Mouse (Mus musculus) small intestine, adult 2 months (tissue): ENCODE results near the gene Slc22a6.

Experiments
- CTCF ChIP-seq: fragments of 200-500 bp; IDR thresholded peaks from 2 replicates; pipeline ENCODE4 v1.5.1; 2012; ENCODE audit warnings: low read depth, mild to moderate bottlenecking, control low read depth, inconsistent platforms, low read length, moderate library complexity, mixed read lengths; ENCODE audit not compliant: insufficient replicate concordance, insufficient read length; ENCODE audit errors: extremely low read depth
- POLR2A ChIP-seq: fragments of 200-500 bp; IDR thresholded peaks from 2 replicates; pipeline ENCODE4 v1.6.1; 2012; ENCODE audit warnings: low read depth, mild to moderate bottlenecking, control low read depth, inconsistent platforms, low read length, moderate library complexity

DNA sequence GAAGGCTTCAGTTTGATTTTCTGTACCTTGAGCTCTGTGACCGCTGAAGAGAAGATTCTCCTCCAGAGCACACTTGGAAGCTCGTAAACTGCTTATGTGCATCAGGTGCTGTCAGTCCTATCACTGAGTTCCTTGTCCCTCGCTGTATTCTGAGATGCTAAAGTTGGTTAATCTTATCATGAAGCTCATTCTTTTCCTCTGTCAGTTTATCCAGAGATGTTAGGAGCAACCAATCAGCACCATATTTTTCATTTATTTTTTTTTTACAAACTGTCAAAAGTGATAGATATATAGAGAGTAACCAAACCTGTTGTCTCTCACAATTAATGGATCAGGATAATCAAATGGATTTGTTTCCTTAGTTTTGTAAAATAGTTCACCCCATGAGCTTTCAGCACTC, 32.5 kb upstream of the Slc22a6 start:
- TF ChIP-seq POLR2A (no peak), CTCF (no peak)
